Mouse (Mus musculus) spleen, postnatal 14 days (tissue): ENCODE results near the gene Hoxd4.

ENCODE experiments used
- DNase-seq, 2 experiments: peaks; one replicate each; pipeline ENCODE4 v3.0.0; 2021 to 2022; ENCODE audit warnings: low spot score in 2 of 2

Gene Hoxd4

DNA sequence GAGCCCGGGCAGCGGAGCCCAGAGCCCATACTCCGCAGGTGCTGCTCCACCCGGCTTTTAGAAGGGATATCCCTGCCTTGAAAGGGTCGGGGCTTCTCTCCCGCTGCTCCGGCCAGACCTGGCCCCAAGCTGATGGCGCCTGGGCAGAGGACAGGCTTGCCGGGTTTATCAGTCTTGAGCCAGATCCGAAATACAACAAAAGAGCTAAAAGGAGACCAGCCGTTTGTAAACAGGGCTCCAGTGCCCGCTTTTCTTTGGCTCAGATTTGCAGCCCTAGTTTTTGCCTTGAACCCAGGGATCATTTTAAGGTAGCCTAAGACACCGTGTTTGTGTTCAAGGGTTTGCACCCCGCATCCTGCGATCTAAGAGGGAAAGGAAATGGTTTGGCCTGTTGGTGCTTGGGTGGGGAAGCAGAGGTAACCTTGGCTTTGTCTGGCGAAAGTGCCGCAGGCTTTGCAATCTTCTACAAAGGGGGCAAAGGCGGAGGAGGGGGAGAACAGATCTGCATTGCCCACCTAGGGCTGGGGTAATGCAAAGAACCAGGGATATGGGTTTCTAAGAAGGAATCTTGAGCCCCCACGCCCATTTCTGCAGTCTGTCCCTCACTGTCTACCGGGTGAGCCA, 18.8 kb upstream of the Hoxd4 start:
- DNase-seq = no peak

DNA sequence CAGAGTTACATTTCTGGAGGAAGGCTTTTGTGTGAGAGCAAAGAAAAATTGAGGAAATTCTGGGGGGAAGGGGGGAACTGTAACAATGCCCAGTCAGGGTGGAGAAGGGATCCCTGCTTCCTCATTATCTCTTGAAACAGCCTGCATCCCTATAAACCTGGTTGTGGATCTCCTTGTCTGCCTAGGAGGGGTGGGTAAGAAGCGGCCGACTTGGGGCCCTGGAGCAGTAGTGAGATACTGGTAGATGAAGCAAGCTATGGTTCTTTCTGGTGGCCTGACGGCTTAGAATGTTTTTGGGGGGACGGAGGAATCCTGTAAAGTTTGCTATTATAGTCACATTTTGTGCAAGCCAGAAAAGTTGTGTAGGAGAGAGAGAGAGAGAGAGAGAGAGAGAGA, 18.3 kb upstream of the Hoxd4 start:
- no peak for DNase-seq

DNA sequence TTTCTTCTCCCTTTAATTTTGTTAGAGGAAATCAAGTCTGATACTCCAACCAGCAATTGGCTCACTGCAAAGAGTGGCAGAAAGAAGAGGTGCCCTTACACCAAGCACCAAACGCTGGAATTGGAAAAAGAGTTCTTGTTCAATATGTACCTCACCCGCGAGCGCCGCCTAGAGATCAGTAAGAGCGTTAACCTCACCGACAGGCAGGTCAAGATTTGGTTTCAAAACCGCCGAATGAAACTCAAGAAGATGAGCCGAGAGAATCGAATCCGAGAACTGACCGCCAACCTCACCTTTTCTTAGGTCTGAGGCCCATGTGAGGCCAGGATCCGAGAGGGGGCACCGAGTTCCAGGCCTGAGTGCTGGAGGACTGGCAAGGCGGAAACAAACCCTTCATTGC, 17.7 kb upstream of the Hoxd4 start:
- no peak for DNase-seq

DNA sequence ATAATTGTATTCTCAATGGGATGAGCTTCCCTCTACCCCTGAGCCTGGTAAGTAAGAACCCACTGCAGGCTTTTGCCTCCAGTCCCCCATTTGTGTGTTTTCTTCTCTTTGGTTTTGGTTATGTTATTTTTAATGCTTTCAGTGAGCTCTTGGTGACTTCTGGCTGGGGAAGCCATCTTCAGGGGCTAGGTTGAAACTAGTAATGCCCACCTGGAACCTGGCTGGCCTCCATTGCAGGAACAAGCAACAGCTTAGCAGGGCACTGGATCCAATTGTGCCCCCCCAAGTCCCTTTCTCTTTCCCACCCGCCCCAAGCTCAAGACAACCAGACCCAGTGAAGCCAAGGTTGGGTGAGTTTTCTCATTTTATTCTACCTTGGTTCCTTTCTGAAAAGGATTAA, 16.3 kb upstream of the Hoxd4 start:
- no peak for DNase-seq

DNA sequence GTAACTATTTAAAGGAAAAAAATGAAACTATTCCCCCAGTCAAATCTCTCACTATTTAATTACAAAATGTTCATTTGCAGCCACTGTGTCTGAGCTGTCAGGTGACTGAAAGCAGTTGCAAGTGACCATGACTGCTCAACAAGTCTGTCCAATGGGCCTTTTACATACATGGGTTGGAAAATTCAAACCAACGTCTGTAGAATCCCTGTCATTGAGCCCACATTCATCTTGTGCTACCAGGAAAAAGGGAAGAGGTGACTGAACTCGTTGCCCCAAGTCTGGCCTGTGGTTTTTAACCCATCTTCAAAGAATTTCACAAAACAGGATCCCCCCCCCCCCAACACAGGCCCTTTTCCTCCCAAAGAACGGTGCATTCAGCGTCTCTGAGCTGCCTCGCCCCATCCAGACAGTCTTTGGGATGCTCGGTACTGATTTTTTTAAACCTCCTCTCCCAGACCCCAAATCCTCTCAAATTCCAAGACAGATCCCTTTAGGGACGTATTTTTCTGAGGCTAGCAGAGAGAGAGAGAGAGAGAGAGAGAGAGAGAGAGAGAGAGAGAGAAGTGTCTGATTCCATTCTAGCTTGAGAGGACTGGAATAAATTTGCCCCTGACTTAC, 15.8 kb upstream of the Hoxd4 start:
- DNase-seq = no peak

DNA sequence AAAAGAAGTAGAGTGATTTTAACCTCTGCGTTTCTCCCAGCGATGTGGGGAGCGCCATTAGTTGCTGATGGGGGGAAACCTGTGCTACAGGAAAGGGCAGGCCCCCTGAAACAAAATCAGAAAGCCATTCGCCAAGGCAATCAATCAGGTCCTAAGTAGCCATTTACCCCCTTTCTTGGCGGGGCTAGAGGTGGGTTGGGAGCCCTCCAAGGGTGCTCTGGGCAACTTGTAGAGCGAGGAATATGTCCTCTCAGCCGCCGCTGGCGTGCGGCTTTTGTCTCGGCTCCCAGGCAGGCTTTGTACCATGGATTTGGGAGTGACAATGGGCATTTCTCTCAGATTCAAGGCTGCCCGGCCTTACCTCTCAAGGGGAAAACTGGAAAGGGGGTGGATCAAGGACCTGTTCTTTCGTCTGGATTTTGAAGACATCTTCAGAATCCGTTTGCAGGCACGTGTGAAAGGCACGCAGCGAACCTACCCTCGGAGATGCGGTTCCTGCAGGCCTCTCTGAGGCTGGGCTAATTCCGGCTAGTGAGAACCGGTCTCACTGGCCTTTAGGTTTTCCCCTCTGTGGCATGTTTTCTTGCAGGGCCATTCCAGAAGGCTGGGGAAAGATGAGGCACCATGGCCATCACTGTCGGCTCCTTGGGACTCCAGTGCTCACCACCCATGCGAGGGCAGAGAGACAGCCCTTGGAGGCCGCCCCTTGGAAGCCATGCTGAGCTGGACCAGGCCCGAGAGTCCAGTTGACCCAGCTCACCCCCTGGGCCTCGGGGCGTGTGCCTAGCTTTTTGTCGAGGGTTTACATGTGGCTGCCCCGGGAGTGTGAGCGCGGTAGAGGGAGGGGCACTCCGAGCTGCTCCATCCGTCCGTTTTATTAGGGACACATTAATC, 15.0 kb upstream of the Hoxd4 start:
- DNase-seq = no peak

DNA sequence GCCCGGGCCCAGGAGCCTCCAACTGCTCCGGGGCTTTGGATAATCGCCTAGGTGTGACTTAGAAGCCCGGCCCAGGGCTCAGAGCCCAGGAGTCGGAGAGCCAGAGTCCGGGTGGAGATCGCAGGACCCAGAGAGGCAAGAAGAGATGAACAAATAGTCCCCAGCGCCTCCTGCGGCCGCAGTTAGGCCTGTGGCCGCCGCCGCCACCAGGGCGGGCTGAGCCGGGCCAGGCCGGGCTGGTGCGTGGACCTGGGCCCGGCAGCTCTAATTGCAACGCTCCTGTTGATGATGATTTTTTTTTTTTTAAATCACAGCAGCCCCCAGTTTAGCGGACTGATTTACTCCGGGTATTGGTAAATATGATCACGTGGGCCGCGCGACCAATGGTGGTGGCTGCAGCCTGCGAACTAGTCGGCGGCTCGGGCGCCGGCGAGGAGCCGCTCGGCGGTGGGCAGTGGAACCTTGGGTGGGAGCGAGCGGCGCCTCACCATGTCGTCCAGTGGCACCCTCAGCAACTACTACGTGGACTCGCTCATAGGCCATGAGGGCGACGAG, 14.1 kb upstream of the Hoxd4 start, which contains the start of gene Hoxd9:
Hoxd9 (plus strand) TSS at position 161 of the 555 bp plus-strand sequence.
- DNase-seq = no peak

DNA sequence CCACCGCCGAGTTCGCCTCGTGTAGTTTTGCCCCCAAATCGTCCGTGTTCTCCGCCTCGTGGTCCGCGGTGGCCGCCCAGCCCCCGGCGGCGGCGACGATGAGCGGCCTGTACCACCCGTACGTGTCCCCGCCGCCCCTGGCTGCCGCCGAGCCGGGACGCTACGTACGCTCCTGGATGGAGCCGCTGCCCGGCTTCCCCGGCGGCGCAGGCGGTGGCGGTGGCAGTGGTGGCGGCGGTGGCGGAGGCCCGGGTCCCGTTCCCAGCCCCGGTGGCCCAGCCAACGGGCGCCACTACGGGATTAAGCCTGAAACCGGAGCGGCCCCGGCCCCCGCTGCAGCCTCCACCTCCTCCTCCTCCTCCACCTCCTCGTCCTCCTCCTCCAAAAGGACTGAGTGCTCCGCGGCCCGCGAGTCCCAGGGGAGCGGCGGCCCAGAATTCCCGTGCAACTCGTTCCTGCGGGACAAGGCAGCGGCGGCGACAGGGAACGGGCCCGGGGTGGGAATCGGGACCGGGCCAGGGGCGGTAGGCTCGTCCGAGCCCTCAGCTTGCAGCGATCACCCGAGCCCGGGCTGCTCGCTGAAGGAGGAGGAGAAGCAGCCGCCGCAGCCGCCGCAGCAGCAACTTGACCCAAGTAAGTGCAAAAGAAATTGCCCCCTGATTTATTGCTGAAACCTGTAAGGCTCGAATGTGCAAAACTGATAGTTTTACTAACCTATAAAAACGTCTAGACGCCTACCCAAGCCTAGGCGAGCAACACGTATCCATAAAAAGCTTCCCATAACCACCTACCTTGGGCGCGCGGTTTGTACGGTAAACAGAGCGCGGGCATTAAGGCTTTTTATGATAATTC, 13.3 kb upstream of the Hoxd4 start:
- no peak for DNase-seq

DNA sequence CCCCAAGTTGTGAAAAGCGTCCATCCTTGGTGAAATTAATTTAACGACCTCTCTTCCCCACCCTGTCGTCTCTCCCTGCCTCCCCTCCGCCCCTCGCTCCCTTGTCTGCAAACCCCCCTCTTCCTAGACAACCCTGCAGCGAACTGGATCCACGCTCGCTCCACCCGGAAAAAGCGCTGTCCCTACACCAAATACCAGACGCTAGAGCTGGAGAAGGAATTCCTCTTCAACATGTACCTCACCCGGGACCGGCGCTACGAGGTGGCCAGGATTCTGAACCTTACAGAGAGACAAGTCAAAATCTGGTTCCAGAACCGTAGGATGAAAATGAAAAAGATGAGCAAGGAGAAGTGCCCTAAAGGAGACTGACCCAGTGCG, 12.7 kb upstream of the Hoxd4 start:
- DNase-seq = no peak

DNA sequence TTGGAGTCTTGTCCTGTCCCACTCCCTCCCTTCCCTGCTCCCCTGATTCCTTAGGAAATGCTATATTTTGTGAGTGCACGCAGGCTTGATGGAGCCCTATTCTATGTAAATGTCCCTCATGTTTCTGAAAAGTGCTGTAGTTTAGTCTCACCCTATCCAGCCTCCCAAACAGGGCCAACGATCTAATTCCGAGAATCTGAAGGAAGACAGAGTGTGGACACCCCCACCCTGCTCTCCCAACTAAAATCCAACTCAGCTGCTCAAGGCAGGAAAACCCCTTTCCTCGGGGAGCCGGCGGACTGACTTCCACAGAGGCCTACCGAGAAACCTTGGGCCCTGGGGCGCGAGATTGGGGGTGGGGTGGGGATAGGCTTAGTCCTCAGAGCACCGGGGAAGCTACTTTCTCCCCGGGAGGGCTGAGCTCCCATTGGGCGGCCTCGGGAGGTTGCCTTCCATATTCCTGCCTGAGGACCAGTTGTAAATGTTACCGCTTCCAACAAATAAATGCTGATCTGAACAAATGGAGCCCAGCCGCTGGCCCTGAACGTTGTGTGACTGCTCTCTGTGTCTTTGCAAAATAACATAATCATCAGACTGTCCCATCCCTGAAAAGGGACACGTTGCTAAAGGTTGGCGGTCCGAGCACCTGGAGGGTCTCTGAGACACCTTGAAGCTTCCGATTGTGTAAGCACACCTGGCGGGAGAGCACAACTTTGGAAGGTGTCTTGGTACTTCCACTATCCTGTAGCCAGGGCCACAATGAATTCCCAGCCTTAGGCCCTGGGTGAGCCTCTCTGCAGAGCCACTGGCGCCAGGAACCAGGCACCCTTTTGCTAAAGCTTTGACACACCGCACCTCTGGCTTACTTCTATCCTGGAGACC, 11.8 kb upstream of the Hoxd4 start:
- DNase-seq = no peak

DNA sequence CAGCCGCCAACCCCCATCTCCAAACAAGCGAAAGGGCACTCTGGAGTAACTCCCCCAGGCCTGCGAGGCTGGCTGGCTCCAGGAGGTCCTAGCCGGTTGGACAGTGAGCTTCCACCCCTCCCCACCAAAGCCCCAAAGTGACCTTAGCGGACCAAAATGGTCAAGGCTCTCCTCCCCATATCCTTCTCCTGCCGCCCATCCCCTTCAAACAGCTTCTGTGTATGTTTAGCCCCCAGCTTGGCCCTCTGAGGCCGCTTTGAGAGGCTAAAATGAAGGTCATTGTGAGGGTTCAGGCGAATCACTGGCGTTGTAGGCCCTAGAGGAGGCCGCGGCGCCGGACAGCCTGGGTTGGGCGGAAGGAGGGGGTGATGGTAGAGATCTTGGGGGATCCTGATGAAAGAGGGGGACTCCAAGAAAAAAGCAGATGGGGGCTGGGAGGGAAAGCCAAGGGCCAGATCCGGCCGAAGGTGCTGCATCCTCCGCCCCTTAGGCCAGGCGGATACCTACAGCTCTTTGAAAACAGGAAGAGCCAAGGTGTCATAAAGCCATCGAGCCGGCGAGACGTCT, 11.1 kb upstream of the Hoxd4 start:
- DNase-seq = no peak

DNA sequence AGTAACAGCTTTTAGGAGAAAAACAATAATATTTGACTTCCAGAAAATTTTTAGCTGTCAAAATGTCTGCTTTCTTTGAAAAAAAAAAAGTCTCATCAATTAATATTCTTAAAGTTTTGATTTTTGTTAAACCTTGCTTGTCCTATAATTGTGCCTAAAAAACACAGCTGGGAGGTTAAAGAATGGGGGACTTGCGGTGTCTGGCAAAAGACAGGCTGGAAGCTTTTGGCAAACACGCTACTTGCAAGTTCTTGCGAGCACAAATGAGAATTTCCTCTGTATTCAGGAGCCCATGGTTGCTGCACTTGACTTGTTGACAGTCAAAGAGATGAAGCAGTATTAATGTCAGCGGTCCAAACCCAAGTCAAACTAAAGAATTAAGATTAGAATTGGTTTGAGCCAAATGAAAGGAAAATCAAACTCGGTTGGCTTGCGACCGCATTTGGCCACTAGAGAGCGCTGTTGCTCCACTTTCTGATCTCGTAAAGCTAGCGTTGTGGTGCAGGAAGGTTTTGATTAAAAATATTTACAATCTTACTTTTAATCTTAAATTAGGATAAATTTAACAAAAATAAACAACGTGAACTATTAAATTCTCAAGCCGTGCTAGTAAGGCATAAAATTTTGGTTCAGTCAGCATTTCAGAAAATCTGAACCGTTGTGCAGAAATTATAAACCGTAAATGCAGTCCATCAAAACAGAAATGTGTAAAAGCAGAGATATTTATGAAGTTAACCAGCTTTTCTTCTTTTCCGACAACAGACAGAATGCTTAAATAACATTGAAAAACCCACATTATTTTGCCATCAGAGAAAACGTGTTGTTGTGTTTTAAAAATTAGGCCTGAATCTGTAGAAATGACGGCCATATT, 9.5 kb upstream of the Hoxd4 start:
- DNase-seq = peak in 1 of 2 experiments; percentile 40

DNA sequence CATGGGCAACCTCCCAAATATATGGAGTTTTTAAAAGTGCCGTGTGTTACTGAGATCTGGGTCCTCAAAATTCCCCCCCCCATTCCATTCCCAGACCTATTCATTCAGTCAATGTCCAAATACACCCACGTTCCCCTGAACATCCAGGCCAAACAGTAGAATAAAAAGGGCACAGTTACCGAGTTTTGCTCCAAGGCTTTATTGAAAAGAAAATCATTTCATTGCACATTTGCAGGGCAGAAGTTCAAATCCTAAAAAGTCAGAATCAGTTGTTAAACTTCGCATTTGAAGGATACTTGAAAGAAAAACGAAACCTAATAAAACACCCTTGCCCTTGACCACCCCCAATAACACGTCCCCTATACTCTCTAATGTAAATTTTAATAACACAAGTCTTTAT, 8.9 kb upstream of the Hoxd4 start:
- DNase-seq = no peak

DNA sequence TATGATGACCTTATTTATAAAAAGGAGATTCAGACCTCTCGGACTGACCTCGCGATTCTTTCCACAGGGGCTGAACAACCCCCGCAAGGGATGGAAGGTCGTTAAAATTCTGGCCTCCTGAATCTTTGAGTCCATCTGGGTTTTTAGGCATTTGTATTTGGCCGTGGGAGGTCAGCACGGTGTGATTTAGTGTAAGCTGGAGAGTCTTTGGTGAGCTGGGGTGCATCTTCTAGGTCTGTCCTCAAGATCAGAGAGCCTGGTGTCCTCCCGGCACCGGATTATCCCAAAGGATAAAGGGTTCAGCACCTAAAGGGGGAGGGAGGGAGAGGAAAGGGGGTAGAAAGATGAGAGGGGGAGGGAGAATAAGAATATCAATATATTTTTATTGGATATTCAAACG, 8.4 kb upstream of the Hoxd4 start:
- DNase-seq = no peak

DNA sequence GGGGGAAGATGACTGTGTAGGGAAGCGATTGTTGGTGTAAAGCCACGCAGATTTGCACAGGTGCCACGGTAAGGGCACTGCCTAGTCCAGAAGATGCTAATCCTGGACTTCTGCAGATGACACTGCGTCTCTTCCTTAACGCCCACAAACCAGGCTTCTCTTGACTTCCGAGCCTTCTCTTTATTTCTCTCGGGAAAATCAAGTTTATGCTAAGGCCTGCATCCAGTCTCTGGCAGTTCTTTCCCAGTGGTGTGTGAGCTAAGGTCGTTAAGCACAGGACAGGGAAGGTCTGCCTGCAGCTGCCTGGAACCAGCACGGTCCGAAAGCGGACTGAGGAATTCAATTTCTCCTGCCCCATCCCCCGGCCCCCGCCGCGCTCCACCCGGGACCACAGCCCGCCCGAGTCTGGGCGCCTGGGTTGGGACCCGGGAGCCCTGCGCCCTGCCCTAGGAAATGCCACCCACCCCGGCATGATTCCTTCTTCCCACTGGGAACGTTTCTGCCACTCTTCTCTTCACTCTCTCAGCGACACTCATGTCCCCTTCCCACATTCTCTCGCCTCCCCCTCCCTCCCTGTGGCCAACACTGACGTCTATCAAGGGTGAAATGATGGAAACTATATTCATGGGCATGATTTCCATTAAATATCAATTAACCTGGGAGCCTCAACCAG, 7.9 kb upstream of the Hoxd4 start:
- DNase-seq = no peak

DNA sequence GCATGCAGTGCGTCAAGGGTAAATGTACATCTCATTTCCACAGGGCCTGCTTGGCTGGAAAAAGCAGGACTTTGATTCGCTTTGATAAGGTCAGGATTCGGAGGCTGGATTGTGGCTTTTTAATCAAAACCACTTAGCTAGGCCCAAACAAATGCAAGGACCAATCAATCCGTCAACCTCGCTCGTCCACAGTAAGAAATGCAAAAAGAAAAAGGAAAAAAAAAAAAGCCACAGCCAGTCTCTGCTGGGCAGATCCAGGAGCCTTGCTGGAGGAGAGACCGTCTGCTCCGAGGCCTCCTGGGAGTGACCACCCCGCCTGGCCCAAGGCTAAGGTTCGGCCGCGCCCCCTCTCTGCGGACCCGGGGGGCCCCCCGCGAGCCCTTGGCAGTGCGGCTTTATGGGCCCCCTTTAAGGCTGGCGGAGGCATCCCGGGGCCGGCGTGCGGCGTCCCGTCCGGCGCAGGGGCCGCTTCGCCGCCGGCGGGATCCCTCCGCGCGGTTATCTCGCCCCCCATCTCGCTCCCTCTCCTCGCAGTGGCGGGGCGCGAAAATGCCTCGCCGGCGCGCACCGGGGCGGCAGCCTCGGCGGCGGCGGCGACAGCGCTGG, 7.2 kb upstream of the Hoxd4 start, which contains the start of gene Hoxd8:
Hoxd8 (plus strand) TSS at position 223 of the 606 bp plus-strand sequence.
- DNase-seq = no peak

DNA sequence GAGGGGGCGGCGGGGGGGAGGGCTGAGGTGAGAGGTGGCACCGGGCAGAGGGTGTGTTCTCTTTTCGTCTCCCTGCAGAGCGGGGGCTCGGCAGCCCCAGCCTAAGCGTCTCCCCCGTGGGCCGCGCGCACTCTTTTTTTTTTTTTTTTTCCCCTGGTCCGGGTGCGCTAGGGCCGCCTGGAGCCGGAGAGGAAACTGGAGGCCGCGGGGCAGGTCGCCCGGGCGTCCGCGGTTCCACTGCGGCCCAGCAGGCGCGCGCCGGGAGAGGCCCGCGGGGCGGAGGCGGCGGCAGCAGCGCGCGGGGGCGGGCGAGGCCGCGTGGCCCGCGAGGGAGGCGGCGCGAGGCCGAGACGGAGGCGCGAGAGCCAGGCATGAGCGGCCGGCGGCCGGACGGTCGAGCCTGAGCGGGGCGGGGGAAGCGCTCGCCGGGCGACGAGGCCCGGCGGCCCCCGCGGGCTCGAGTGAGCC, 6.7 kb upstream of the Hoxd4 start:
- DNase-seq = no peak

DNA sequence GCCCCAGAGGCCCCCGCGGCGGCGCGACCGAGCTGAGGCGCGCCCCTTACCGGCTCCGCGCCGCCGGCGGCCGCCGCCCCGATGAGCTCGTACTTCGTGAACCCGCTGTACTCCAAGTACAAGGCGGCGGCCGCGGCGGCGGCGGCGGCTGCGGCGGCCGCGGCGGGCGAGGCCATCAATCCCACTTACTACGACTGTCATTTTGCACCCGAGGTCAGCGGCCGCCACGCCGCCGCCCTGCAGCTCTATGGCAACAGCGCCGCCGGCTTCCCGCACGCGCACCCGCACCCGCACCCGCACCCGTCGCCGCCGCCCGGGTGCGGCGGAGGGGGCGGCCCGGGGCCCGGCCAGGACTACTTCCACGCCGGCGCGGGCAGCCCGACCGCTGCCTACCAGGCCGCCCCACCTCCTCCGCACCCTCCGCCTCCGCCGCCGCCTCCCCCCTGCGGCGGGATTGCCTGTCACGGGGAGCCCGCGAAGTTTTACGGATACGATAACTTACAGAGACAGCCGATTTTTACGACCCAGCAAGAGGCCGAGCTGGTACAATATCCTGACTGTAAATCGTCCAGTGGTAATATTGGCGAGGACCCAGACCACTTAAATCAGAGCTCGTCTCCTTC, 6.2 kb upstream of the Hoxd4 start:
- DNase-seq = no peak
